Mouse (Mus musculus) megakaryocyte progenitor cell, adult 5-6 weeks (primary cell): Measurements from ENCODE around the gene Hacd2. TPM values are rescaled to one million over a fixed set of nuclear protein-coding genes. Genes with fewer than 3 reads are reported as not detected.

ENCODE experiments used
- ATAC-seq: replicated peaks from 2 replicates; pipeline ENCODE4 v1.8.0; 2016; ENCODE audit warnings: mild to moderate bottlenecking, moderate TSS enrichment, inconsistent platforms; ENCODE audit not compliant: poor library complexity
- total RNA-seq, 2 experiments: library from RNA; stranded (forward) in 1 of 2; stranded (reverse) in 1 of 2; fragments of 157-497, 149-512 nt in 1 of 2; fragments of 200-1000 nt in 1 of 2; gene quantifications; 2 replicates each; pipeline versions ENCODE4 v1.2.3 to v1.2.4; 2015 to 2017

Hacd2 gene
- total RNA-seq, 2 experiments from 2014 or later: 12.2 to 75.9 TPM

GRCm38 (mm10) chr16:35052191-35052590, 30.0 kb downstream of the Hacd2 start:
- no peak for ATAC-seq

- ATAC-seq: peak; percentile 74
Measured at GRCm38 (mm10) chr16:35054432-35055193, 32.4 kb downstream of the Hacd2 start.

GRCm38 (mm10) chr16:35055194-35055506, 32.9 kb downstream of the Hacd2 start:
- no peak for ATAC-seq

GRCm38 (mm10) chr16:35055861-35056260, 33.6 kb downstream of the Hacd2 start:
- ATAC-seq: peak; percentile 66

GRCm38 (mm10) chr16:35056306-35056705, 34.1 kb downstream of the Hacd2 start:
- peak; percentile 40 for ATAC-seq

- no peak for ATAC-seq
Measured at GRCm38 (mm10) chr16:35056786-35057185, 34.6 kb downstream of the Hacd2 start.

GRCm38 (mm10) chr16:35061017-35061416, 38.8 kb downstream of the Hacd2 start:
- 0 out of 2 replicates have a peak, but pooled peaks have one; percentile 42 for ATAC-seq

GRCm38 (mm10) chr16:35065724-35066123, 43.5 kb downstream of the Hacd2 start:
- 0 out of 2 replicates have a peak, but pooled peaks have one; percentile 20 for ATAC-seq

- ATAC-seq: no peak
Measured at GRCm38 (mm10) chr16:35067095-35067494, 44.9 kb downstream of the Hacd2 start.

GRCm38 (mm10) chr16:35067631-35068030, 45.4 kb downstream of the Hacd2 start:
- ATAC-seq: no peak

GRCm38 (mm10) chr16:35068886-35069285, 46.7 kb downstream of the Hacd2 start:
- ATAC-seq: no peak

- ATAC-seq: no peak
Measured at GRCm38 (mm10) chr16:35074436-35074835, 52.2 kb downstream of the Hacd2 start.

- ATAC-seq: no peak
Measured at GRCm38 (mm10) chr16:35075643-35076042, 53.4 kb downstream of the Hacd2 start.

- no peak for ATAC-seq
Measured at GRCm38 (mm10) chr16:35093500-35093899, 71.3 kb downstream of the Hacd2 start.

- ATAC-seq: no peak
Measured at GRCm38 (mm10) chr16:35097870-35098530, 75.8 kb downstream of the Hacd2 start.

GRCm38 (mm10) chr16:35101751-35102420, 79.7 kb downstream of the Hacd2 start:
- ATAC-seq: no peak

- no peak for ATAC-seq
Measured at GRCm38 (mm10) chr16:35102866-35103620, 80.8 kb downstream of the Hacd2 start.

- ATAC-seq: no peak
Measured at GRCm38 (mm10) chr16:35107985-35108384, 85.8 kb downstream of the Hacd2 start.

GRCm38 (mm10) chr16:35109156-35109555, 86.9 kb downstream of the Hacd2 start:
- no peak for ATAC-seq

- no peak for ATAC-seq
Measured at GRCm38 (mm10) chr16:35109656-35110291, 87.5 kb downstream of the Hacd2 start.
